Mouse (Mus musculus): ENCODE measurements around the gene Ddr2. TPM values are rescaled to one million over a fixed set of nuclear protein-coding genes. Genes with fewer than 3 reads are reported as not detected.
"Not testable (repeated sequence)": the region's sequence is repeated elsewhere in the genome, so short reads cannot be mapped to it uniquely, and the experiment has no call there.

Ddr2 gene
- total RNA-seq, 1 experiment, result 6.8 TPM

DNA sequence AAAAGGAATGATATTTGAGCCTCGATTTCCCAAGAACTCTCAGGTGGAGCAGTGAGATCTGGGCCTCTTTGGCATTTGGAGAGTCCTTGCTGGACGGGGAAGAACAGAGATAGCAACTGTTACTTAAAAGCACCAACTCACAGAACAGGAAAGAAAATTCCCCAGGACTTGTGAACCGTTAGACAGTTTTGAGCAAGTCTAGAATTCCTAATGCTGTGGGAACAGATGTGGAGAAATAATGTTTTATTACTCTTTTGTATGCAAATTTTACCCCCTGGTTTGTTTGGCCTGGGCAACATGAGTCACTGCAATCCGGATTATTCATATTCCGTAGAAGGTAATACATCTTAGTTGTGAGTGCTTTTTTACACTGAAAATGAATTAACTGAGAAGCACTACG, 3.1 kb upstream of the Ddr2 start:
- Histone ChIP-seq H3K9ac (ENCODE audit: insufficient read depth, low read depth, low read length, poor library complexity, severe bottlenecking) (no peak overlapping the region), H3K4me3 (ENCODE audit: insufficient read depth in 1 of 2, low read depth in 1 of 2, low read length in 2 of 2, poor library complexity in 1 of 2, severe bottlenecking in 1 of 2) (no peak overlapping the region), H3K4me1 (ENCODE audit: control insufficient read depth in 2 of 2, insufficient read depth in 2 of 2, low read length in 2 of 2, poor library complexity in 1 of 2) (no peaks in the 10 kb centered on the region), H3K9me3 (ENCODE audit: control insufficient read depth, insufficient read depth, low read depth, low read length) (no peaks in the 10 kb centered on the region), H3K36me3 (ENCODE audit: control insufficient read depth, insufficient read depth, low read length, poor library complexity, severe bottlenecking) (no peaks in the 10 kb centered on the region), H3K27ac (ENCODE audit: insufficient read depth, low read depth, low read length, poor library complexity, severe bottlenecking) (no peak overlapping the region)
- no peak for DNase-seq (ENCODE audit: low read depth, low spot score)
- no peak for TF ChIP-seq MAFK (IDR thresholded peaks at IDR 0.05; ENCODE audit: insufficient read depth, low read depth, low read length)
- no peak for TF ChIP-seq HCFC1 (IDR thresholded peaks at IDR 0.05; ENCODE audit: borderline replicate concordance, insufficient read depth, low read length)
- no peak for TF ChIP-seq CHD2 (IDR thresholded peaks at IDR 0.05; ENCODE audit: low read depth, low read length)
- TF ChIP-seq ZC3H11A (IDR thresholded peaks at IDR 0.05; ENCODE audit: borderline replicate concordance, low read depth, low read length), result no peak
- no peak for TF ChIP-seq ZNF384 (IDR thresholded peaks at IDR 0.05; ENCODE audit: low read depth, low read length)
- in situ Hi-C loops (cut with MboI; ENCODE audit: low sequenced_read_pairs in 2 of 2, unreplicated experiment in 2 of 2), result no loop called here

DNA sequence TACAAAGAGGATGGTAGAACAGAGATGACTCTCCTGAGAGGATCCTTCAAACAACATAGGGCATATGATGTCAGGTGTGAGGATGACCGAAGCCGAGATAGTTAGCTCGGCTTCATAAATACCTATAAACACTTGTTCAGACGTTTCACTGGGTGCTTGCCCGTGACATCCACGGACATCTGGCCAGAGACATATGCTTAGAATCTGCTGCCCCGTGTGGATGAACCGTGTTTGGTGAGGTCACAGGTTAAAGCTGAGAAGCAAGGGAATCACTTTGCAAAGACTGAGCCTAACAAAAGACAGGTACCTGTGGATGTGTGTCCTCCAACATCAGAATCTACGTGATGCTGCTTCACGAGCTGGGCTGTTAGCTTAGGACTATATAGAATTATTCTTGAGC, 1.7 kb upstream of the Ddr2 start:
- Histone ChIP-seq H3K4me1 (ENCODE audit: control insufficient read depth in 2 of 2, insufficient read depth in 2 of 2, low read length in 2 of 2, poor library complexity in 1 of 2) (no peaks in the 10 kb centered on the region), H3K9me3 (ENCODE audit: control insufficient read depth, insufficient read depth, low read depth, low read length) (no peaks in the 10 kb centered on the region), H3K9ac (ENCODE audit: insufficient read depth, low read depth, low read length, poor library complexity, severe bottlenecking) (no peak overlapping the region), H3K36me3 (ENCODE audit: control insufficient read depth, insufficient read depth, low read length, poor library complexity, severe bottlenecking) (no peaks in the 10 kb centered on the region), H3K4me3 (ENCODE audit: insufficient read depth in 1 of 2, low read depth in 1 of 2, low read length in 2 of 2, poor library complexity in 1 of 2, severe bottlenecking in 1 of 2) (no peak overlapping the region), H3K27ac (ENCODE audit: insufficient read depth, low read depth, low read length, poor library complexity, severe bottlenecking) (no peak overlapping the region)
- in situ Hi-C loops (cut with MboI; ENCODE audit: low sequenced_read_pairs in 2 of 2, unreplicated experiment in 2 of 2), result no loop called here
- TF ChIP-seq ZNF384 (IDR thresholded peaks at IDR 0.05; ENCODE audit: low read depth, low read length) (no peak), HCFC1 (IDR thresholded peaks at IDR 0.05; ENCODE audit: borderline replicate concordance, insufficient read depth, low read length) (no peak), MAFK (IDR thresholded peaks at IDR 0.05; ENCODE audit: insufficient read depth, low read depth, low read length) (no peak), ZC3H11A (IDR thresholded peaks at IDR 0.05; ENCODE audit: borderline replicate concordance, low read depth, low read length) (no peak), CHD2 (IDR thresholded peaks at IDR 0.05; ENCODE audit: low read depth, low read length) (no peak)
- no peak for DNase-seq (ENCODE audit: low read depth, low spot score)

DNA sequence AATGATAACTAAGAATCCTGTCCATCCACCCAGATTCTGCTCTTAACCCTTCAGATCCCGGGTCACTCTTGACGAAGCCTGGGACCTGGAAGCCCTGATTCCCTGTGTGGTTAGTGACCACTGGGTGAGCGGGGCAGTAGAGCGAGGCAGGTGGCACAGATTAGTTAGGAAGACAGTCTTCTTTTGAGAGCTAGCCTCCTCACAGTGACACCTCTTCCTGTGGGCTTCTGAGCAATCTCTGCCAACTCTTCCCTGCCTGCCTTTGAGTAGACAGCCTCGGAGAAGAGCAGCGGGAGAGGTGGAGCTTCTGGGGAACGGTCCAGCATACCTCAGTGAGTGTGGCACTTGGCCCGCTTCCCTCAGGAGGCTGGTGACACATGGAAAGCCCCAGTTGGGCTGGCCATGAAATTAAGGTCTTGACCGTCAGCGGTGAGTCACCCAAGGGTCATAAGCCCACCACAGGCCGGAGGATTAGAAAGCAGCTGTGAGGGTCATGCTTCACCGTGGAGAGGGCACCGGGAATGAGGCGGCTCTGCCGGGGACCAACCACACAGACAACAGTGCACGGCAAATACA, 1.2 kb upstream of the Ddr2 start:
- in situ Hi-C loops (cut with MboI; ENCODE audit: low sequenced_read_pairs in 2 of 2, unreplicated experiment in 2 of 2), result no loop called here
- H3K36me3 ChIP-seq (ENCODE audit: control insufficient read depth, insufficient read depth, low read length, poor library complexity, severe bottlenecking), result no peaks in the 10 kb centered on the region
- no peak overlapping the region for H3K27ac ChIP-seq (ENCODE audit: insufficient read depth, low read depth, low read length, poor library complexity, severe bottlenecking)
- H3K9ac ChIP-seq (ENCODE audit: insufficient read depth, low read depth, low read length, poor library complexity, severe bottlenecking), result no peak overlapping the region
- H3K4me3 ChIP-seq (ENCODE audit: insufficient read depth in 1 of 2, low read depth in 1 of 2, low read length in 2 of 2, poor library complexity in 1 of 2, severe bottlenecking in 1 of 2), result no peak overlapping the region
- no peaks in the 10 kb centered on the region for H3K9me3 ChIP-seq (ENCODE audit: control insufficient read depth, insufficient read depth, low read depth, low read length)
- no peak for DNase-seq (ENCODE audit: low read depth, low spot score)
- no peak for TF ChIP-seq ZC3H11A (IDR thresholded peaks at IDR 0.05; ENCODE audit: borderline replicate concordance, low read depth, low read length)
- no peak for TF ChIP-seq MAFK (IDR thresholded peaks at IDR 0.05; ENCODE audit: insufficient read depth, low read depth, low read length)
- no peak for TF ChIP-seq ZNF384 (IDR thresholded peaks at IDR 0.05; ENCODE audit: low read depth, low read length)
- no peak for TF ChIP-seq CHD2 (IDR thresholded peaks at IDR 0.05; ENCODE audit: low read depth, low read length)
- TF ChIP-seq HCFC1 (IDR thresholded peaks at IDR 0.05; ENCODE audit: borderline replicate concordance, insufficient read depth, low read length), result no peak
- H3K4me1 ChIP-seq (ENCODE audit: control insufficient read depth in 2 of 2, insufficient read depth in 2 of 2, low read length in 2 of 2, poor library complexity in 1 of 2), result no peaks in the 10 kb centered on the region

DNA sequence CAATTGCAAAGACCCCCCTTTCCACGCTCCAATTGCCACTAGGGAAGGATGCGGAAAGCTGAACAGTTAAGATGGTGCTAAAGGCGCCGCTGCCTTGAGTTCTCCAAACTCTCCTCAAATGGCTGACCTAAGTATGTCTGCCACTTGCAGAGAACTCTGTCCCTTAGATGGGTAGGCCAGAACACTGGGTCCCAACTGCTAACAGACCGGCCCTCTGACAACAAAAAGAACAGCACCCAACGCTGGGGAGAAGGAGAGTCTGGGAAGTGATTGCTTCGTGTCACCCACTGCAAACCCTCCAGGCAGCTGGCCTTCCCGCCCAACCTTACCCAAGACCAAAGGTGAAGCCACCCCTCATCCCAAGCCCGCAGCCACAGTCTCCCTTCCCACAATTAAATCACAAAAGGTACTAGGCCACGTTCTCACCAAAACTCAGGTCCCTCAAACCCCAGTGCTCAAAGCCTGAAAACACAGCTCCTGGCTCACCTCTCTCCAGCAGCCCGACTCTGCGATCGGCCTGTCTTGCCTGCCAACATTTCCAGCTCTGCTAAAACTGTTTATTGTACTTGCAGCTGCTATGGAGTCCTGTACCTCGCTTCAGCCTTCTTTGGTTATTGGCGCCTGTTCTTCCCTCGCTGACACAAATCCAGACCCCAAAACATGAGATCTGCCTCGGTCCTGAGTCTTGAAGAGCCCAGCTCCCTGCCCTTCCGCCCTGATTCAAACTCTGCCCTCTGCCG, 616 bp downstream of the Ddr2 start:
- no peaks in the 10 kb centered on the region for H3K4me1 ChIP-seq (ENCODE audit: control insufficient read depth in 2 of 2, insufficient read depth in 2 of 2, low read length in 2 of 2, poor library complexity in 1 of 2)
- no peak overlapping the region for H3K27ac ChIP-seq (ENCODE audit: insufficient read depth, low read depth, low read length, poor library complexity, severe bottlenecking)
- DNase-seq (ENCODE audit: low read depth, low spot score), result no peak
- H3K9me3 ChIP-seq (ENCODE audit: control insufficient read depth, insufficient read depth, low read depth, low read length), result no peaks in the 10 kb centered on the region
- H3K4me3 ChIP-seq (ENCODE audit: insufficient read depth in 1 of 2, low read depth in 1 of 2, low read length in 2 of 2, poor library complexity in 1 of 2, severe bottlenecking in 1 of 2), result peak overlapping the region in 1 of 2 experiments; percentile 37; a peak in 2 of 4 replicates
- in situ Hi-C loops (cut with MboI; ENCODE audit: low sequenced_read_pairs in 2 of 2, unreplicated experiment in 2 of 2), result no loop called here
- no peak overlapping the region for H3K9ac ChIP-seq (ENCODE audit: insufficient read depth, low read depth, low read length, poor library complexity, severe bottlenecking)
- H3K36me3 ChIP-seq (ENCODE audit: control insufficient read depth, insufficient read depth, low read length, poor library complexity, severe bottlenecking), result no peaks in the 10 kb centered on the region
- TF ChIP-seq MAFK (IDR thresholded peaks at IDR 0.05; ENCODE audit: insufficient read depth, low read depth, low read length) (no peak), CHD2 (IDR thresholded peaks at IDR 0.05; ENCODE audit: low read depth, low read length) (no peak), ZNF384 (IDR thresholded peaks at IDR 0.05; ENCODE audit: low read depth, low read length) (no peak), HCFC1 (IDR thresholded peaks at IDR 0.05; ENCODE audit: borderline replicate concordance, insufficient read depth, low read length) (no peak)

DNA sequence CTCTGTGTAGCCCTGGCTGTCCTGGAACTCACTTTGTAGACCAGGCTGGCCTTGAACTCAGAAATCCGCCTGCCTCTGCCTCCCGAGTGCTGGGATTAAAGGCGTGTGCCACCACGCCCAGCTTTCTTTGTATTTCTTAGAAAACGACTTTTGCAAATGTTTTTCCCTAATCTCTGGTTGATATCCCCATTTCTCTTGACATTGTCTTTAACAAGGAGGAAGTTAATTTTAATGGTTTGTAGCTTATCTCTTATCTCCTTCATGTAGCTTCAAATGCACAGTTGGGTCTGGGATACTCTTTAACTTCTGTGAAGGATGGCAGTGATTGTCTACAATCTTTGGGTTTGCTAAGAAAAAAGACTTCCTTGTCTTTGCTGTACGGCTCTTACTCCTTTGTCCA, 7.7 kb downstream of the Ddr2 start:
- peak; percentile 22 for DNase-seq (ENCODE audit: low read depth, low spot score)
- H3K9ac ChIP-seq (ENCODE audit: insufficient read depth, low read depth, low read length, poor library complexity, severe bottlenecking); in situ Hi-C loops (cut with MboI; ENCODE audit: low sequenced_read_pairs in 2 of 2, unreplicated experiment in 2 of 2); H3K27ac ChIP-seq (ENCODE audit: insufficient read depth, low read depth, low read length, poor library complexity, severe bottlenecking); H3K4me3 ChIP-seq (ENCODE audit: insufficient read depth in 1 of 2, low read depth in 1 of 2, low read length in 2 of 2, poor library complexity in 1 of 2, severe bottlenecking in 1 of 2); H3K36me3 ChIP-seq (ENCODE audit: control insufficient read depth, insufficient read depth, low read length, poor library complexity, severe bottlenecking); H3K9me3 ChIP-seq (ENCODE audit: control insufficient read depth, insufficient read depth, low read depth, low read length); H3K4me1 ChIP-seq (ENCODE audit: control insufficient read depth in 2 of 2, insufficient read depth in 2 of 2, low read length in 2 of 2, poor library complexity in 1 of 2): not testable (repeated sequence)
